Mouse (Mus musculus) right cerebral cortex, adult 18-20 months (tissue): ENCODE results near the gene Taar8b.
"Not testable (repeated sequence)": the region's sequence is repeated elsewhere in the genome, so short reads cannot be mapped to it uniquely, and the experiment has no call there.

Experiments
- DNase-seq: peaks from one replicate; pipeline ENCODE4 v3.0.0; 2022; ENCODE audit warnings: mixed read lengths

The Taar8b gene

GRCm38 (mm10) chr10:24092194-24092593 lies at the start of gene Taar8b:
TSS of gene Taar8b (minus strand) at chr10:24092294.
- no peak for DNase-seq

- DNase-seq, result no peak
Measured at GRCm38 (mm10) chr10:24138623-24139261, 46.6 kb upstream of the Taar8b start.

GRCm38 (mm10) chr10:24134071-24134645 lies 42.1 kb upstream of the Taar8b start:
- no peak for DNase-seq

- no peak for DNase-seq
Measured at GRCm38 (mm10) chr10:24133132-24133531, 41.0 kb upstream of the Taar8b start.

- DNase-seq, result no peak
Measured at GRCm38 (mm10) chr10:24132273-24132672, 40.2 kb upstream of the Taar8b start.

- peak; percentile 57 for DNase-seq
Measured at GRCm38 (mm10) chr10:24131451-24132262, 39.6 kb upstream of the Taar8b start.

- DNase-seq, result peak; percentile 24
Measured at GRCm38 (mm10) chr10:24111116-24111778, 19.2 kb upstream of the Taar8b start.

GRCm38 (mm10) chr10:24109434-24109833 lies 17.3 kb upstream of the Taar8b start, which contains the start of gene Taar9:
TSS of gene Taar9 (minus strand) at chr10:24109534.
- not testable (repeated sequence) for DNase-seq

- DNase-seq, result no peak
Measured at GRCm38 (mm10) chr10:24108236-24108635, 16.1 kb upstream of the Taar8b start.

- DNase-seq, result no peak
Measured at GRCm38 (mm10) chr10:24107747-24108146, 15.7 kb upstream of the Taar8b start.

GRCm38 (mm10) chr10:24103299-24103698 lies 11.2 kb upstream of the Taar8b start:
- not testable (repeated sequence) for DNase-seq

- DNase-seq, result not testable (repeated sequence)
Measured at GRCm38 (mm10) chr10:24101812-24102211, 9.7 kb upstream of the Taar8b start, which contains the start of gene Taar8c. TSS of gene Taar8c (minus strand) at chr10:24101912.

GRCm38 (mm10) chr10:24097010-24097409 lies 4.9 kb upstream of the Taar8b start:
- not testable (repeated sequence) for DNase-seq

GRCm38 (mm10) chr10:24087168-24087567 lies 4.9 kb downstream of the Taar8b start:
- no peak for DNase-seq

GRCm38 (mm10) chr10:24086555-24086954 lies 5.5 kb downstream of the Taar8b start:
- no peak for DNase-seq

- DNase-seq, result no peak
Measured at GRCm38 (mm10) chr10:24085936-24086335, 6.2 kb downstream of the Taar8b start.

- DNase-seq, result peak; percentile 29
Measured at GRCm38 (mm10) chr10:24080166-24080565, 11.9 kb downstream of the Taar8b start.

GRCm38 (mm10) chr10:24076200-24076599 lies 15.9 kb downstream of the Taar8b start, which contains the start of gene Taar8a:
TSS of gene Taar8a (plus strand) at chr10:24076500.
- not testable (repeated sequence) for DNase-seq

- not testable (repeated sequence) for DNase-seq
Measured at GRCm38 (mm10) chr10:24074751-24075150, 17.3 kb downstream of the Taar8b start.

- no peak for DNase-seq
Measured at GRCm38 (mm10) chr10:24058986-24059385, 33.1 kb downstream of the Taar8b start.

- DNase-seq, result no peak
Measured at GRCm38 (mm10) chr10:24052039-24052438, 40.1 kb downstream of the Taar8b start.

GRCm38 (mm10) chr10:24049210-24049609 lies 42.9 kb downstream of the Taar8b start, which contains the start of gene Taar7f:
TSS of gene Taar7f (plus strand) at chr10:24049510.
- DNase-seq, result no peak
